Mouse (Mus musculus): ENCODE results near the gene Tbcc. TPM values are rescaled to one million over a fixed set of nuclear protein-coding genes. Genes with fewer than 3 reads are reported as not detected.
A peak's percentile ranks its signal among the peaks of the same experiment; 100 is the strongest.

Gene Tbcc
- polyA plus RNA-seq, 1 experiment: 26.5 TPM

DNA sequence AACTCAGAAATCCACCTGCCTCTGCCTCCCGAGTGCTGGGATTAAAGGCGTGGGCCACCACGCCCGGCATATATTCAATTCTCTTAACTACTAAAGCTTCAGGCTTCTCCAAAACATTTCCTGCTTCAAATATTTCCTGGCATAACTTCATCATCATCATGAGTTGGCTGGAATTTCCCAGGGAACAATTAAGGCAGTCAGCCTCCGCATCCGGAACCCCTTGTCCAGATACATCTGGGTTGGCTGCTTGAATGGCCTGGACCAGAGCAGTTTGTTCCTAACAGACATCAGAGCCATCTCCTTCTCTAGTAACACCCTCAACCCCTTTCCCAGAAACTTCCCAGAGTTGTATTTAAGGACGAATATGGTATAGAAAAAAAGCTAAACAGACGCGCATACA, 4.9 kb downstream of the Tbcc start:
- no peak for DNase-seq (ENCODE audit: extremely low spot score in 1 of 2, low spot score in 1 of 2)

DNA sequence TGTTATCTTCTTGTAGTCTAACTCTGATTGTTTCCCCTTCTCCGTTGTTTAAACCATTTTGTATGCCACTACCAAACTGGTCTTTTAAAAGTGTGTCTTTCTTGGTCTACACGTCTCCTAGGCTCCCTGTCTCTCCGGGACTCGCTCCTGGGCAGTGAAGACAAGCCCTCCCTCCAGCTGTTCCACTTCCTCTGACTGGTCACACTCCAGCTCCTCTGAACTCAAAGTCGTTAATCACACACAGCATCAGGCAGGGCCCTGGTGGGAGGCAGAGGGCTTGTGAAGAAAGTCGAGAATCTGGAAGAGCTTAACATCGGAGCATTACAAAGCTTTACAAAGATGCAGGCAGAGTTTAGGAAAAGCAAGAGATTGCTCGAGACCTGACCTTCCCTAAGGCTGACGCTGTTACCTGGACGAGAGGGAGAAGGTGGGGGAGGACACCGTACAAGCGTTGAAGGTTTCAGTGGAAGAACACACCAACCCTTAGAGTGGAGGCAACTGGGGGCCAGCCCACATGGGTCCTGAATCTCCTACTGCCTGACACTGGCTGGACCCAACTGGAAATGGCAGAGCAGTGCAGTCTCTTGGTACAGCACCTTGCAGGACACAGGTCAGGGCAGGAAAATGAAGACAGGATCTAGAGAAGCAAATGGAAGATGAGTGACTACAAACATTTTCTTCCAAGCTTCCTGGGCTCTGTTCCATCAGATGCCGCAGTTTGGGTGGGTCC, 6.9 kb downstream of the Tbcc start:
- DNase-seq (ENCODE audit: extremely low spot score in 1 of 2, low spot score in 1 of 2): no peak

DNA sequence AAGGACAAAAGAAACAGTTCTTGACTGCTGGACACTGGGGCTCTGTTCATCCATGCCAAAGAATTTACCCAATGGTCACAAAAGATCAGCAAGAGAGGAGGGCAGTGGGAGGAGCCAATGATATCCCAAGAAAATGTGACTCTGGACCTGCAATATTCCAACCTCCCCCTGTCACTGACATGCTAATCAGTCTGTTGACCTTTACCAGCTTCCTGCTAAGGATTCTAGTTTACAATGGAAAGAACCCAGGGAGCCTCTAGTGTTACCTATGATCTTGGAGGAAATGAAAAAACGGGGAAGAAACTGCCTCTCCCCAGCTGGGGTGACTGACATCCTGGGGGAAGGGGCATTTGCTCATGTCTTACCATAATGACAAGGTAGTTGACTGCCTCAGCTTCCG, 10.5 kb downstream of the Tbcc start:
- no peak for DNase-seq (ENCODE audit: extremely low spot score in 1 of 2, low spot score in 1 of 2)

DNA sequence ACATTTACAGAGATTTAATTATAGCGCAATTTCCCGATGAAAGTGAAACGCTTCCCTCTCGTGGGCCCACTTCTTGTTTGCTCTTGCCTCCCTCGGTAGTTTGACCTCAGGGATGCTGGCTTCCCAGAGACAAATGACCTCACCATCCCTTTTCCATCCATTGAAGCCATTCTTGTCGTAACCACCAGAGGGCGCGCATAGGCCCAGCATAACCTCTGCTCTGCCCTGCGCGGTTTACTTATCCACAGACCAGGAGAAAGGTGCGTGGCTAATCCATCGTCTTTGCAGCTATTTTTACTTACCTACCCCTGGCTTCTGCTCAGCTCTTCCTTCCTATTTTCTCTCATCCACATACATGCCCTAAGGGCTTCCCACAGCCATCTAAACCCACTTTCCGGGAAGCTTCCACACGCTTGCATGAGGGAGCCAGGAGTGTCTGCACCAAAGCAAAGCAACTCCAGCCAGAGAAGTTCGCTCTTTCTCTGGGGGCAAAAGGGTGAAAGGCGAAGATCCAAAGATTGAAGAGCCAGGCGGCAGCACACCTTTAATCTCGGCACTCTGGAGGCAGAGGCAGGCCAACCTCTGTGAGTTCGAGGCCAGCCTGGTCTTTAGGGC, 13.5 kb downstream of the Tbcc start:
- DNase-seq (ENCODE audit: extremely low spot score in 1 of 2, low spot score in 1 of 2): peak; percentile 52 to 87

DNA sequence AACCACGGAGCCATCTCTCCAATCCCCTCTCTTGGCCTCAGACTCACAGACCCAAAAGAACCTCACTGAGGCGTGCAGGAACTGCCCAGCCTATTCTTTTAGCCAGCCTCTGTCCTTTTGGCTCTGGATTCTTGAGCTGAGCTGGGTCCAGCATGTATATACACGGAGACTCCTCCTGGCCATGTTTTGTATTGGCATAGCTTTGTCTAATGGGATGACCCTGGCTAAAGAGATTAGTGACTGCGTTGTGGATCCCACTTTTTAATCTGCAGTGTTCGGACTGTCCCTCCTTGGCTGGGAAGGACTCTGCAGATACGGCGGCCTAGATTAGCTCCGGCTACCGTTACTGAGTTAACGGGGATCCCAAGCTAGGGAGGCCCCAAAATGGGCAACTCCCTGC, 19.7 kb downstream of the Tbcc start, which contains the start of gene Prph2:
Gene Prph2, plus strand, starts transcription at position 274 of the 400 bp plus-strand sequence.
- no peak for DNase-seq (ENCODE audit: extremely low spot score in 1 of 2, low spot score in 1 of 2)

DNA sequence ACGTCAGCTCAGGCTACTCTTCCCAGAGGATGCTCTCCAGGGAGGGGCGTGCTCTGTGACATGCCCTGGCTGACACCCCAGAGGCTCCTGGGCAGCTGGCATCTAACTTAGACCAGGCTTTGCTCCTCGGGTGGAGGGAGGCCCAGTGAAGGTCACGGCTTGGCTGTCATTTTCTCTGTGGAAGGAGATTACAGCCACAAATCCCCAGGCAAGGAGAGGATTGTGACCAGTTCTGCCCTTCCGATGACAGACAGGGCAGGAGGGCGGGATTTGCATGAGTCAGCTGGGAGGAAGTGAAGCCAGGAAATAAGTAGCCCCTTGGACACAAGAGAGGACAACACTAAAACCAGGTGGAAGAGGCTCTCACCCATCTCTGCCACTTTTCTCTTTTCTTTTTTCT, 21.8 kb downstream of the Tbcc start:
- DNase-seq (ENCODE audit: extremely low spot score in 1 of 2, low spot score in 1 of 2): no peak

DNA sequence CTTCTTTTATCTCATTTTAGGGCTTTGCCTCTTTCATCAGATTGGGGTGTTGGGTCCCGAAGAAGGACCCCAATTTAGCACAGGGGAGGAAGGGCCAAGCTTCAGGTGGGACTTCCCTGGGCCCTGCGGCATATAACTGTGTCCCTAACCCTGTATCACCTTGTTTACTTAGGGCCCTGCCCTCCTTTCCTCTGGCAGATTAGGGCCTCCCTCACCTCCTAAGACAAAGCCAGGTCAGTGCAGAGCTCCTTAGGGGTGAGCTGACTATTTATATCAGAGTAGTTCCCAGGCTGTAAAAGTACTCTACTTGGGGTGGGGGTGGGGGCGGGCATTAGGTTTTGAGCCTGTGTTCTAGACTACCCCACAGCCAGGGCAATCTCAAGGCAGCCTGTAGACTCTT, 24.6 kb downstream of the Tbcc start:
- DNase-seq (ENCODE audit: extremely low spot score in 1 of 2, low spot score in 1 of 2): no peak

DNA sequence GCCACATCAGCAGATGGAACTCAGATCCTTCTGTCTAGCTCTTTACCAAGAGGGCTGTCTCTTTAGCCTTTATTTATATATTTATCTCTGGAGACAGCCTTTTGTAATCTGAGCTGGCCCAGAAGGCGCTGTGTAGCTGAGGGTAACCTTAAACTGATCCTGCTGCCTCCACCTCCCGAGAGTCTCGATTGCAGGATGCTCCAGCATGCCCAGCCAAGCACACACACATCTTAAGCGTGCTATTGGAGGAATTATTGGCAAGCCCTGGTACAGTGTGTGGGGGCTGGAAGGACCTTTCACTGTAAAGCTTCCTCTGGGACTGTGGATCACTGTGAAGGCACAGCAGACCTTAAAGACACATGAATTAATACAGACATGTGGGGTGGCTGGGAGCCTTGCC, 28.5 kb downstream of the Tbcc start:
- DNase-seq (ENCODE audit: extremely low spot score in 1 of 2, low spot score in 1 of 2): no peak

DNA sequence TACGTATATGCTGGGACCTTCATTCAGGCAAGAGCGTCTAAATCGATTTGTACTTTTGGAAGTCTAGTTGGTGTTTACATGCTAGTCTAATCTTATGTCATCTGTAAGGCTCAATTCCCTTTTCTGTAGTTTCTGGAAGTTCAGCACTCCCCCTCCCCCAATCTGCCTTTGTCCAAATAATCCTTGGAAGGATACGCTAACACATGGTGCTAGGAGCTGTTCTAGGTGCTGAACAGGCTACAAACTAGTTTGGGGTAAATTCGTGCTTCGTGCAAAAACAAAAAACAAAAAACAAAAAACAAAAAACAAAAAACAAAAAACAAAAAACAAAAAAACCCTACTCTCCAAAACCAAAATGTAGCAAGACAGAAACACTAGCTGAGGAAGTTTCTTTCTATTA, 30.4 kb downstream of the Tbcc start:
- no peak for DNase-seq (ENCODE audit: extremely low spot score in 1 of 2, low spot score in 1 of 2)

DNA sequence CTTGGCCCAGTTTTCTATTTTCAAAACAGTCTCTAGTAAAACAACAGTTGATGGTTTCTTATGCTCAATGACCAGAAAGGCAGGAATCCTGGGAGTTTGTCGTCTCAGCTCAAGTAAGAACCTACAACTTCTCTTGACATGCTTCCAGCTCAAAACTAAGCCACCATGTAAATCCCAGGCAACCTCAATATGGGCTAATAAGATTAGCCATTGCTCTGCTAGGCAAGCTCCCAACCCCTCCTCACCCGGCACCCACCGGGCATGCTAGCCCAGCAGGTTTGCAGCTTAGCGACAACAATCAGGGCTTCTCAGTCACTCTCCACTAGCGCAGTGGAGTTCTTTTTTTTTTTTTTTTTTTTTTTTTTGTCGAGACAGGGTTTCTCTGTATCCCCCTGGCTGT, 35.7 kb downstream of the Tbcc start:
- DNase-seq (ENCODE audit: extremely low spot score in 1 of 2, low spot score in 1 of 2): no peak

DNA sequence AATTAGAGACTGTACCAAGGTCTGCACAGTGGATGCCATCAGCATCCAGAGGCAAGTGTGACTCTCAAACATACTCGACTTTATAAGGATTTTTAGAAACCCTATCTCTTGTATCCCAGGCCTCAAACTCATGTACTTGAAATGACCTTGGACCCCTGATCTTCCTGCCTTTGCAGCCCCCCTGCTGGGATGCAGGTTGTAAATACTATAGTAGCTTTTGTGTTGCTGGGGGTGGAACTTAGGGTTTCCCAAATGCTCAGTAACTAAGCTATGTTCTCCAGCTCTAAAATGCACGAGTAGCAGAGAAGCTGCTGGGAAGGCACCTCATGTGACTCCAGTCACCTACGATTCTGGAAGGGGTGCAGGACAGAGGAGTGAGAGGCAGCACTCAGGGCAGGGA, 36.5 kb downstream of the Tbcc start:
- DNase-seq (ENCODE audit: extremely low spot score in 1 of 2, low spot score in 1 of 2): no peak

DNA sequence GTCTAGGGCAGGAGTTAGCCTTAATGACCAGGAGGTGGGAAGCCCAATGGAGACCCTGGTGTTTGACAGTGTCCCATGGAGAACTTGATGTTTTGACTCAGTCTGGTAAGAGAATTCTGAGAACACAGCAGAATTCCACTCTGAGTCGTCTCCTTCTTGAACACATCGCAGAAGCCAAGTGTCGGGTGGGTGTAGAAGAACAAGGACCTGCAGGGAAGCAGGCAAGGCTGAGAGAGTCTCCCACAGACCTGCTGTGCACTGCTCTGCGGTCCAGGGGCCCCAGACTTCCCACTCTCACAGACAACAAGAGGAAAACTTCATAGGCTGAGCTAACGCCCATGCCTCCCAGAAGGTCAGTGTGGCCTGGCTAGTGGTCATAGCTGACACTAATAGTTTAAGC, 37.3 kb downstream of the Tbcc start:
- DNase-seq (ENCODE audit: extremely low spot score in 1 of 2, low spot score in 1 of 2): peak; percentile 43 to 71

DNA sequence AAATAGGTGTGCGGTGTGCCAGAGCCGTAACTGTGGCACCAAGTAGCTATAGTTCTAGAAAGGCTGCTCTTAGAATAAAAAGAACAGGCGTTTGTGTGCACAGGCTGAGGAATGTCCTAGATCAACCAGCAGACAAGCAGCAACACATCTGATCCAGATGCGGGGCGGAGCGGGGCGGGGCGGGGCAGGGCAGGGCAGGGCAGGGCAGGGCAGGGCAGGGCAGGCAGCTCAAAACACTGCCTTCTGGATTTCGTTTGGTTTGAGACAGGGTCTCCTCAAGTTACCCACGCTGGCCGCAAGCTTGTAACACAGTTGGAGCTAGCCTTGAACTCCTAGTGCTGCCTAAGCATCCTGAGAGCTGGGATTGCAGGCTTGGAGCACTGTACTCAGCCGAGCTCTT, 38.8 kb downstream of the Tbcc start:
- DNase-seq (ENCODE audit: extremely low spot score in 1 of 2, low spot score in 1 of 2): no peak

DNA sequence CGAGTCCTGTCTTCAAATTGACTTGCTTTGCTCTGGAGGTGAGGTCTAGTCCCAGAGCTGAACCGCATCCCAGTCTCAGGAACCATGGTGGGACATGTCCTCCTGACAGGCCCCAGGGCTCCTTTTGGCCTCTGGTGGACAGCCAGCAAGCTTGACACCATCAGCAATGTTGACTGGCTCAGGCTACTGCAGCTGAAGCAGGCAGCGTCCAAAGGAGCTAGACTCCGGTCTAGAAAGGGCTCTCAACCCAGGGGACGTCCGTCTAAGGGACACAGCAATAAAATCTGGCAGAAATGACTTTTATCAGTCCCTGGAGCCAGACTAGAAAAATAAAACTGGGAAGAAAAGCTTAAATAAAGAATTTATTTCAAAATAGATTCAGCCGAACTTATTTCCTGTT, 39.4 kb downstream of the Tbcc start:
- no peak for DNase-seq (ENCODE audit: extremely low spot score in 1 of 2, low spot score in 1 of 2)

DNA sequence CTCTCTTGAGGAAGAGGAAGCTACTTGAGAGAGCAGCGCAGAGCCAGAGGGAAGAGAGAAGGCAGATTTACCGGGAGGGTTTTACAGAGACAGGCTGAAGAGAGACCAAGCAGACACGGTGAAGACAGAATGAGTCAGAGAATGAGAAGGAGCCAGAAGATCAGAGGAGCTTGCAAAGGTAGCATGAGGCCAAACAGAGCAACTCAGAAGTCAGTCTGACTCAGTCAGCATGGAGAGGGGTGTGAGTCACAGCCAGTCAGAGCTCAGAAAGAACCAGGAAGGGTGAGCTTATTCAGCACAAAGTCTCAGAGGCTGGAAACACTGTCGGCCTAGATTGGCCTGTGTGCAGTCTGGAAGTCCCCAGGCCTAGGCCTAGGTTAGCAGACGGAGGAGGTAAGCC, 42.5 kb downstream of the Tbcc start:
- peak; percentile 46 to 71 for DNase-seq (ENCODE audit: extremely low spot score in 1 of 2, low spot score in 1 of 2)

DNA sequence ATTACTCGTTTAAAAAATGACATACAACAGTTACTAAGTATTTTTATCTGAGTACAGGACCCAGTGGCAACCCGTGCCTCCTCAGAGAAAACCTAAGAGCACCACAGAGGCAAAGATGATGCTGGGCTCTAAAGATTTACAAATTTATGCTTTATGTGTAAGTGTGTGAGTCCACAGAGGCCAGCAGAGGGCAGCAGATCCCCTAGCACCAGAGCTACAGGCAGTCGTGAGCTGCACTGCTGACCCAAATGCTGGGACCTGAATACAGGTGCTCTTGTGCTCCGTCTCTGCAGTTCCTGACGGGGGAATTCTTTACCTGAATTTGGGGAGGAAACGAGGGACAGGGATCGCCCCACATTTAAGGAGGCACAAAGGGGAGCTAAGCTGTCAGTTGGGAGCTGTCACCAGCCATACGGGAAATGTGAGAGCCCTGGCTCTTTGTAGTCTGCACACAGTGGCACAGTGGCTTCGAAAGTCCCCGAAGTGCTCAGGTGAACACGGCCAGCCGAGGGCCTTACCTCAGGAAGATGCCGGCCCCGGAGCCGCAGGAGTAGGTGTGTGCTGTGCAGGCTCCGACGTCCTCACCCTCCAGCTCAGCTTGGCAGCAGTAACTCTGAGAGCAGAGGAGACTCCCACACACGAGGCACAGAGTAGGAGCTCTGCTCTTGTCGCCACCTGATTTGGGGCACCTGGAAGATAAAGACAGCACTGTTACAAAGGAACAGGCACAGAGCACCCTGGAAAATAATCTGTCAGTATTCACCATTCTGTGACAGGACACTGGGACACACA, 43.3 kb downstream of the Tbcc start:
- DNase-seq (ENCODE audit: extremely low spot score in 1 of 2, low spot score in 1 of 2): peak in 1 of 2 experiments; percentile 75

DNA sequence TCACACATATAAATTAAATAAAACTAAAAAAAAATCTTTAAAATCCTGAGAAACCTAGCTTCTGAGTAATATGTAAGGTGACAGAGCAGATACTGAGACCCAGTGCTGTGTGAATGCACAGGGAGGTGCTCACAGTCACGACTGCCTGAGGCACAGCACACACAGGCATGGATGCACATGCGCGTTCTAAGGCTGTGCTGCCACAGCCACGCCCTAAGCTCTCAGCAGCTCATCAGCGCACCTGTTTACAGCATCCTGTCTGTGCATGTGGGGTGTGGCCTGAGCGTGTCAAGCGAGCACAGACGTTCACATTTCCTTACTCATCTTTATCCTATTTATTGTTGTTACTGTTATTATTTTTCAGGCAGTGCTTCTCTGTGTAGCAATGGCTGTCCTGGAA, 50.0 kb downstream of the Tbcc start:
- DNase-seq (ENCODE audit: extremely low spot score in 1 of 2, low spot score in 1 of 2): no peak

Other genes with a start within 250 kb of the Tbcc start
- 20.1 and 23.5 TPM in 2 replicates for gene Klc4, start 244.7 kb upstream of the Tbcc start, polyA plus RNA-seq (2012; rRNA removed)
- 51.2 and 58.7 TPM in 2 replicates for gene Mrpl2, start 244.5 kb upstream of the Tbcc start, polyA plus RNA-seq (2012; rRNA removed)
- 33.0 and 35.2 TPM in 2 replicates for gene Cul7, start 240.3 kb upstream of the Tbcc start, polyA plus RNA-seq (2012; rRNA removed)
- 29.6 and 33.0 TPM in 2 replicates for gene Rrp36, start 216.3 kb upstream of the Tbcc start, polyA plus RNA-seq (2012; rRNA removed)
- gene Mea1, start 211.9 kb upstream of the Tbcc start, polyA plus RNA-seq (2012; rRNA removed): 151 and 157 TPM in 2 replicates
- 189 and 198 TPM in 2 replicates for gene Klhdc3, start 209.8 kb upstream of the Tbcc start, polyA plus RNA-seq (2012; rRNA removed)
- 95.4 and 95.5 TPM in 2 replicates for gene Ppp2r5d, start 185.6 kb upstream of the Tbcc start, polyA plus RNA-seq (2012; rRNA removed)
- 49.1 and 50.5 TPM in 2 replicates for gene Pex6, start 179.2 kb upstream of the Tbcc start, polyA plus RNA-seq (2012; rRNA removed)
- 1.8 and 2.2 TPM in 2 replicates for gene Gnmt, start 161.5 kb upstream of the Tbcc start, polyA plus RNA-seq (2012; rRNA removed)
- gene Cnpy3, start 138.5 kb upstream of the Tbcc start, polyA plus RNA-seq (2012; rRNA removed): 86.0 and 88.3 TPM in 2 replicates
- 0.36 and 0.88 TPM in 2 replicates for gene Ptcra, start 127.0 kb upstream of the Tbcc start, polyA plus RNA-seq (2012; rRNA removed)
- gene 2310039H08Rik, start 118.0 kb upstream of the Tbcc start, polyA plus RNA-seq (2012; rRNA removed): 23.6 and 27.1 TPM in 2 replicates
- gene Rpl7l1, start 108.0 kb upstream of the Tbcc start, polyA plus RNA-seq (2012; rRNA removed): 37.8 and 46.0 TPM in 2 replicates
- 37.4 and 38.6 TPM in 2 replicates for gene Bicral, start 32.2 kb upstream of the Tbcc start, polyA plus RNA-seq (2012; rRNA removed)
- 0.04 TPM in 1 of 2 replicates, not detected in the other for gene Prph2, start 19.8 kb downstream of the Tbcc start, polyA plus RNA-seq (2012; rRNA removed)
- gene Ubr2, start 119.9 kb downstream of the Tbcc start, polyA plus RNA-seq (2012; rRNA removed): 33.6 and 41.7 TPM in 2 replicates

Measured in frontal cortex, adult 2 months (tissue).